Mouse (Mus musculus) urinary bladder, postnatal 25 days (tissue): ENCODE results near the gene Dus4l.

Experiments used
- DNase-seq: peaks from one replicate; pipeline ENCODE4 v3.0.0; 2022; ENCODE audit warnings: low spot score

The Dus4l gene

DNA sequence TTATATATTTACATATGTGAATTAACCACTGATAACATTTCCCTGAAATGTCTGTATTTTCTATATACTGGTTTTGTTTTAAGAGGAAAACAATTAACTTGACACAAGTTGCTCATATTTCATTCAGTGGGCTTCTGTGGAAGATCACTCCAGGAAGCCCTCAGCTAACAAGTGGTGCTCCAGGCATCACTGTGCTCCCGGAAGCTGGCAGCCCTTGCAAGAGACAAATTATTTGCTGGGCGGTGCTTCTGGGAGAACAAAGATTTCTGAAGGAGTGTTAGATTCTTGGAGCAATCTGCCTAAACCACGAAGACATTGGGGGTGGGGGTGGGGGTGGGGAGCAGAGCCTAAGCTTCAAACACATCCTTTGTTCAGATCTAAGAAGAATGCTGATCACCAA lies 62.6 kb downstream of the Dus4l start:
- no peak for DNase-seq
